Mouse (Mus musculus): ENCODE data around the gene Smurf1. TPM values are rescaled to one million over a fixed set of nuclear protein-coding genes. Genes with fewer than 3 reads are reported as not detected.
A peak's percentile ranks its signal among the peaks of the same experiment; 100 is the strongest.

Smurf1 gene
- polyA plus RNA-seq, 1 experiment from 2014 or later: 11.6 TPM

GRCm38 (mm10) chr5:144845352-144845751 lies 120.3 kb downstream of the Smurf1 start:
- ATAC-seq (ENCODE audit: low FRiP score, low TSS enrichment): no peak
- H3K9me3 ChIP-seq (ENCODE audit: control insufficient read depth, low read length): no peaks in the 10 kb centered on the region

GRCm38 (mm10) chr5:144836100-144836499 lies 129.5 kb downstream of the Smurf1 start:
- no peak overlapping the region for H3K9ac ChIP-seq (ENCODE audit: low read length)
- no peak overlapping the region for H3K4me3 ChIP-seq (ENCODE audit: low read depth, low read length)
- H3K27me3 ChIP-seq (ENCODE audit: control insufficient read depth, insufficient read depth, low read length): no peaks in the 10 kb centered on the region
- no peaks in the 10 kb centered on the region for H3K4me1 ChIP-seq (replicated peaks; ENCODE audit: control insufficient read depth, insufficient read depth)
- ATAC-seq (ENCODE audit: low FRiP score, low TSS enrichment): no peak
- WGBS: 92% methylated on average over 3 of the region's 3 CpGs
- no peak overlapping the region for H3K4me2 ChIP-seq (replicated peaks; ENCODE audit: low read depth)
- no peak for DNase-seq (ENCODE audit: low spot score)
- H3K27ac ChIP-seq (replicated peaks): no peak overlapping the region
- no peak for TF ChIP-seq EP300 (optimal IDR thresholded peaks at IDR 0.05)
- TF ChIP-seq CTCF (IDR thresholded peaks at IDR 0.05; ENCODE audit: low read depth): peak; percentile 64
- H3K36me3 ChIP-seq (ENCODE audit: control insufficient read depth, insufficient read depth, low read length): peaks cover 46% of the 10 kb centered on the region
- H3K9me3 ChIP-seq (ENCODE audit: control insufficient read depth, low read length): no peaks in the 10 kb centered on the region

More at GRCm38 (mm10) chr5:144845352-144845751, 120.3 kb downstream of the Smurf1 start:
- Histone ChIP-seq H3K4me3 (ENCODE audit: low read depth, low read length) (no peak overlapping the region), H3K36me3 (ENCODE audit: control insufficient read depth, insufficient read depth, low read length) (peaks cover 57% of the 10 kb centered on the region), H3K4me1 (replicated peaks; ENCODE audit: control insufficient read depth, insufficient read depth) (no peaks in the 10 kb centered on the region), H3K27me3 (ENCODE audit: control insufficient read depth, insufficient read depth, low read length) (no peaks in the 10 kb centered on the region), H3K27ac (replicated peaks) (no peak overlapping the region), H3K9ac (ENCODE audit: low read length) (no peak overlapping the region), H3K4me2 (replicated peaks; ENCODE audit: low read depth) (no peak overlapping the region)
- DNase-seq (ENCODE audit: low spot score): no peak
- TF ChIP-seq EP300 (optimal IDR thresholded peaks at IDR 0.05): no peak
- TF ChIP-seq CTCF (IDR thresholded peaks at IDR 0.05; ENCODE audit: low read depth): no peak
- 97% methylated on average over 20 of the region's 20 CpGs for WGBS

- TF ChIP-seq CTCF (IDR thresholded peaks at IDR 0.05; ENCODE audit: low read depth): no peak
- peaks cover 44% of the 10 kb centered on the region for H3K36me3 ChIP-seq (ENCODE audit: control insufficient read depth, insufficient read depth, low read length)
- no peak overlapping the region for H3K27ac ChIP-seq (replicated peaks)
- no peaks in the 10 kb centered on the region for H3K4me1 ChIP-seq (replicated peaks; ENCODE audit: control insufficient read depth, insufficient read depth)
- ATAC-seq (ENCODE audit: low FRiP score, low TSS enrichment) (no peak; the same call in 1 of the 2 replicates), DNase-seq (ENCODE audit: low spot score) (no peak)
- 71% methylated on average over 9 of the region's 9 CpGs for WGBS
- H3K9me3 ChIP-seq (ENCODE audit: control insufficient read depth, low read length): no peaks in the 10 kb centered on the region
- no peaks in the 10 kb centered on the region for H3K27me3 ChIP-seq (ENCODE audit: control insufficient read depth, insufficient read depth, low read length)
- no peak overlapping the region for H3K9ac ChIP-seq (ENCODE audit: low read length)
- H3K4me3 ChIP-seq (ENCODE audit: low read depth, low read length): no peak overlapping the region
- H3K4me2 ChIP-seq (replicated peaks; ENCODE audit: low read depth): no peak overlapping the region
Observed at GRCm38 (mm10) chr5:144831840-144832469, 133.7 kb downstream of the Smurf1 start.

GRCm38 (mm10) chr5:144829631-144830030 lies 136.0 kb downstream of the Smurf1 start:
- H3K27me3 ChIP-seq (ENCODE audit: control insufficient read depth, insufficient read depth, low read length): no peaks in the 10 kb centered on the region
- no peaks in the 10 kb centered on the region for H3K4me1 ChIP-seq (replicated peaks; ENCODE audit: control insufficient read depth, insufficient read depth)
- no peaks in the 10 kb centered on the region for H3K9me3 ChIP-seq (ENCODE audit: control insufficient read depth, low read length)
- WGBS: 72% methylated on average over 4 of the region's 4 CpGs
- H3K36me3 ChIP-seq (ENCODE audit: control insufficient read depth, insufficient read depth, low read length): peaks cover 52% of the 10 kb centered on the region
- no peak overlapping the region for H3K4me2 ChIP-seq (replicated peaks; ENCODE audit: low read depth)
- no peak overlapping the region for H3K9ac ChIP-seq (ENCODE audit: low read length)
- DNase-seq (ENCODE audit: low spot score) (no peak), ATAC-seq (ENCODE audit: low FRiP score, low TSS enrichment) (no peak)
- H3K4me3 ChIP-seq (ENCODE audit: low read depth, low read length): no peak overlapping the region
- H3K27ac ChIP-seq (replicated peaks): no peak overlapping the region
- TF ChIP-seq EP300 (optimal IDR thresholded peaks at IDR 0.05) (no peak), CTCF (IDR thresholded peaks at IDR 0.05; ENCODE audit: low read depth) (no peak)

- 84% methylated on average over 20 of the region's 20 CpGs for WGBS
- ATAC-seq (ENCODE audit: low FRiP score, low TSS enrichment): no peak
- no peaks in the 10 kb centered on the region for H3K27me3 ChIP-seq (ENCODE audit: control insufficient read depth, insufficient read depth, low read length)
Observed at GRCm38 (mm10) chr5:144828365-144829102, 137.1 kb downstream of the Smurf1 start.

More at GRCm38 (mm10) chr5:144828365-144829102, 137.1 kb downstream of the Smurf1 start:
- Histone ChIP-seq H3K9ac (ENCODE audit: low read length) (no peak overlapping the region), H3K36me3 (ENCODE audit: control insufficient read depth, insufficient read depth, low read length) (peaks cover 53% of the 10 kb centered on the region), H3K9me3 (ENCODE audit: control insufficient read depth, low read length) (no peaks in the 10 kb centered on the region), H3K4me1 (replicated peaks; ENCODE audit: control insufficient read depth, insufficient read depth) (no peaks in the 10 kb centered on the region), H3K4me3 (ENCODE audit: low read depth, low read length) (no peak overlapping the region), H3K27ac (replicated peaks) (no peak overlapping the region), H3K4me2 (replicated peaks; ENCODE audit: low read depth) (no peak overlapping the region)
- no peak for DNase-seq (ENCODE audit: low spot score)
- TF ChIP-seq CTCF (IDR thresholded peaks at IDR 0.05; ENCODE audit: low read depth) (no peak), EP300 (optimal IDR thresholded peaks at IDR 0.05) (no peak)

Small RNAs within 50 kb of the gene (microRNA-seq; reads per million reads assigned to microRNA genes)
- not detected for gene Mir7039

Other genes starting within 250 kb of the Smurf1 start
- gene Tmem130, start 204.0 kb downstream of the Smurf1 start, polyA plus RNA-seq (2015; fragmentation: Nextera tagmentation; extraction: Ambion mirVana): 2.9 and 3.2 TPM in 2 replicates
- 22.7 TPM in 2 replicates for gene Trrap, start 198.1 kb downstream of the Smurf1 start, polyA plus RNA-seq (2015; fragmentation: Nextera tagmentation; extraction: Ambion mirVana)
- not detected in 2 replicates for gene Gm4871, start 66.9 kb upstream of the Smurf1 start, polyA plus RNA-seq (2015; fragmentation: Nextera tagmentation; extraction: Ambion mirVana)
- not detected in 2 replicates for gene 1700018F24Rik, start 77.1 kb upstream of the Smurf1 start, polyA plus RNA-seq (2015; fragmentation: Nextera tagmentation; extraction: Ambion mirVana)
- gene Arpc1a, start 118.0 kb upstream of the Smurf1 start, polyA plus RNA-seq (2015; fragmentation: Nextera tagmentation; extraction: Ambion mirVana): 142 and 145 TPM in 2 replicates
- 0.10 and 0.17 TPM in 2 replicates for gene Kpna7, start 118.2 kb upstream of the Smurf1 start, polyA plus RNA-seq (2015; fragmentation: Nextera tagmentation; extraction: Ambion mirVana)
- 283 and 304 TPM in 2 replicates for gene Arpc1b, start 148.4 kb upstream of the Smurf1 start, polyA plus RNA-seq (2015; fragmentation: Nextera tagmentation; extraction: Ambion mirVana)
- 51.1 and 62.0 TPM in 2 replicates for gene Pdap1, start 174.4 kb upstream of the Smurf1 start, polyA plus RNA-seq (2015; fragmentation: Nextera tagmentation; extraction: Ambion mirVana)
- gene Bud31, start 174.5 kb upstream of the Smurf1 start, polyA plus RNA-seq (2015; fragmentation: Nextera tagmentation; extraction: Ambion mirVana): 128 and 129 TPM in 2 replicates
- gene Ptcd1, start 201.3 kb upstream of the Smurf1 start, polyA plus RNA-seq (2015; fragmentation: Nextera tagmentation; extraction: Ambion mirVana): 8.3 and 9.1 TPM in 2 replicates
- gene Cpsf4, start 201.4 kb upstream of the Smurf1 start, polyA plus RNA-seq (2015; fragmentation: Nextera tagmentation; extraction: Ambion mirVana): 19.1 and 19.6 TPM in 2 replicates
- 602 and 646 TPM in 2 replicates for gene Atp5j2, start 226.2 kb upstream of the Smurf1 start, polyA plus RNA-seq (2015; fragmentation: Nextera tagmentation; extraction: Ambion mirVana)
- gene Zkscan14, start 236.0 kb upstream of the Smurf1 start, polyA plus RNA-seq (2015; fragmentation: Nextera tagmentation; extraction: Ambion mirVana): 9.1 and 9.8 TPM in 2 replicates
- 4.6 and 5.0 TPM in 2 replicates for gene Zkscan5, start 238.7 kb upstream of the Smurf1 start, polyA plus RNA-seq (2015; fragmentation: Nextera tagmentation; extraction: Ambion mirVana)